Mouse (Mus musculus) limb, embryonic 15.5 days (tissue): ENCODE measurements at regions not wholly inside any gene's neighbourhood (a gene's known extent, or its start where the extent isn't known, plus 50 kb on each side); places are given as distances from the start of the nearest gene placed in this dataset.

Source experiments
- ATAC-seq: fragments of 200-750 bp; cut with Nextera tagmentation; 2 replicates; pipeline ENCODE4 v1.8.0; 2017; ENCODE audit warnings: low read depth, moderate TSS enrichment; ENCODE audit not compliant: insufficient number of reproducible peaks, low FRiP score, low TSS enrichment
- H3K27ac ChIP-seq: fragments of 300-500 bp; sonication (generic); 2 replicates; pipeline ENCODE4 v1.5.1; 2015; ENCODE audit warnings: moderate library complexity, mild to moderate bottlenecking, inconsistent platforms
- H3K27me3 ChIP-seq: fragments of 300-500 bp; sonication (generic); 2 replicates; pipeline ENCODE4 v1.6.1; 2015; ENCODE audit warnings: inconsistent platforms
- H3K36me3 ChIP-seq: fragments of 300-500 bp; sonication (generic); 2 replicates; pipeline ENCODE4 v1.6.1; 2015; ENCODE audit warnings: inconsistent platforms
- H3K4me1 ChIP-seq: fragments of 300-500 bp; sonication (generic); 2 replicates; pipeline ENCODE4 v1.6.1; 2015; ENCODE audit warnings: inconsistent platforms
- H3K4me2 ChIP-seq: fragments of 300-500 bp; sonication (generic); 2 replicates; pipeline ENCODE4 v1.6.1; 2015; ENCODE audit warnings: mild to moderate bottlenecking, inconsistent platforms
- H3K4me3 ChIP-seq: fragments of 300-500 bp; sonication (generic); 2 replicates; pipeline ENCODE4 v1.5.1; 2015; ENCODE audit warnings: mild to moderate bottlenecking, inconsistent platforms
- H3K9ac ChIP-seq: fragments of 300-500 bp; sonication (generic); 2 replicates; pipeline ENCODE4 v1.6.1; 2015; ENCODE audit warnings: inconsistent platforms
- H3K9me3 ChIP-seq: fragments of 300-500 bp; sonication (generic); 2 replicates; pipeline ENCODE4 v1.6.1; 2016; ENCODE audit warnings: inconsistent platforms
- WGBS: fragments of 180-500 bp; shearing (Covaris S2); methylation state at CpG from one replicate; pipeline ENCODE4 v1.1.7; 2015; 5-methylcytosine and 5-hydroxymethylcytosine counted together

GRCm38 (mm10) chr15:63193617-63194491 is 651.1 kb downstream of the Gsdmc2 start:
- Histone ChIP-seq H3K4me3 (no peak overlapping the region), H3K9me3 (no peaks in the 10 kb centered on the region), H3K36me3 (no peaks in the 10 kb centered on the region), H3K4me1 (peaks cover 5% of the 10 kb centered on the region), H3K27ac (no peak overlapping the region), H3K27me3 (no peaks in the 10 kb centered on the region), H3K4me2 (no peak overlapping the region), H3K9ac (no peak overlapping the region)
- 61% methylated on average over 2 of the region's 2 CpGs for WGBS
- no peak for ATAC-seq

- 42% methylated on average over 2 of the region's 2 CpGs for WGBS
Measured at GRCm38 (mm10) chr15:63191731-63192130, 653.2 kb downstream of the Gsdmc2 start.

GRCm38 (mm10) chr15:63190086-63190485 is 654.9 kb downstream of the Gsdmc2 start:
- Histone ChIP-seq H3K9me3 (no peaks in the 10 kb centered on the region), H3K4me1 (peaks cover 5% of the 10 kb centered on the region), H3K36me3 (no peaks in the 10 kb centered on the region), H3K27ac (peak overlapping the region; percentile 47), H3K4me3 (no peak overlapping the region), H3K9ac (no peak overlapping the region), H3K4me2 (no peak overlapping the region), H3K27me3 (no peaks in the 10 kb centered on the region)
- WGBS: 20% methylated on average over 2 of the region's 2 CpGs
- ATAC-seq: no peak

More at GRCm38 (mm10) chr15:63191731-63192130, 653.2 kb downstream of the Gsdmc2 start:
- Histone ChIP-seq H3K9ac (no peak overlapping the region), H3K9me3 (no peaks in the 10 kb centered on the region), H3K4me3 (no peak overlapping the region), H3K27ac (no peak overlapping the region), H3K4me2 (no peak overlapping the region), H3K36me3 (no peaks in the 10 kb centered on the region), H3K27me3 (no peaks in the 10 kb centered on the region), H3K4me1 (peaks cover 5% of the 10 kb centered on the region)
- no peak for ATAC-seq

GRCm38 (mm10) chr15:63171003-63171402 is 674.0 kb downstream of the Gsdmc2 start:
- Histone ChIP-seq H3K36me3 (no peaks in the 10 kb centered on the region), H3K27ac (no peak overlapping the region), H3K27me3 (no peaks in the 10 kb centered on the region), H3K9me3 (no peaks in the 10 kb centered on the region), H3K9ac (no peak overlapping the region), H3K4me2 (no peak overlapping the region), H3K4me1 (no peaks in the 10 kb centered on the region), H3K4me3 (no peak overlapping the region)
- no peak for ATAC-seq

DNA sequence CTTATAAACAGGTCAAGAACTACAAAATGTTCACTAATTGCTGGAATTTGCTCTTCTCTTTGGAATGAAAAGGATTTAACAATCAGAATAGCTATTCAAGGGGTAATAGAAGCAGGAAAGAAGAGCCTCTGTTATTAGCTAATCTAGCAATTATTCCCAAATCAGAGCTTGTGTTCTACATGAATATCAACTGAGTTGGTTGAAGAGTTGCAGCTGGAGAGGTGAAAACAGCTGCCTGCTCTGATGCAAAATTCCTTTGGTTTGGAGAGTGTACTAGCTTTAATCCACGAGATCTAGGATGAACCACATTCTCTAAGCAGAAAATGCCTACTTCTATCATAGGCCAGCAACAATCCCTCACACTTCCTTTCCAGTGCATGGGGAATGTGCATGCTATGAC is 674.8 kb downstream of the Gsdmc2 start:
- no peaks in the 10 kb centered on the region for H3K27me3 ChIP-seq
- 37% methylated on average over 1 of the region's 1 CpGs for WGBS
- H3K36me3 ChIP-seq: no peaks in the 10 kb centered on the region
- no peaks in the 10 kb centered on the region for H3K9me3 ChIP-seq
- no peak overlapping the region for H3K27ac ChIP-seq
- no peaks in the 10 kb centered on the region for H3K4me1 ChIP-seq
- no peak overlapping the region for H3K4me2 ChIP-seq
- ATAC-seq: no peak
- H3K4me3 ChIP-seq: no peak overlapping the region
- no peak overlapping the region for H3K9ac ChIP-seq

DNA sequence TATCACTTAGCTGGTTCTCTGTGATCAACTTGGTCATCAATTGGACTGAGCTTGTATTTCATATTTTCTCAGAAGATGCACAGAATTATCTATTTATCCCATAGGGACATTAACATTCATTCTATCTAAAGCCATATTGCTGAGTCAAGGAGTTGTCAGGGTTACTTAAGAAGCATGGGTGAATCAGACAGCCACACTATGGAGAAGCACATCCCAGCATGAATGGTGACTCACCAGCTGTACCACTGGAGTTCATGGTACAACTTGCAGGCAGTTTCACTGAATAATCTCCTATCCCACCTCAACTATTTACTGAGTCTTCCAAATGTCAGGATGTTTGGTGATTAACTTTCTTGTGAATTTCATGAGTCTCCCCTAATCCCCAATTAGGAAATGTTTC is 678.6 kb downstream of the Gsdmc2 start:
- ATAC-seq: no peak
- Histone ChIP-seq H3K9ac (no peak overlapping the region), H3K4me3 (no peak overlapping the region), H3K27ac (no peak overlapping the region), H3K9me3 (no peaks in the 10 kb centered on the region), H3K36me3 (no peaks in the 10 kb centered on the region), H3K27me3 (no peaks in the 10 kb centered on the region), H3K4me2 (no peak overlapping the region), H3K4me1 (peaks cover 9% of the 10 kb centered on the region; the same call in 1 of the 2 replicates)

DNA sequence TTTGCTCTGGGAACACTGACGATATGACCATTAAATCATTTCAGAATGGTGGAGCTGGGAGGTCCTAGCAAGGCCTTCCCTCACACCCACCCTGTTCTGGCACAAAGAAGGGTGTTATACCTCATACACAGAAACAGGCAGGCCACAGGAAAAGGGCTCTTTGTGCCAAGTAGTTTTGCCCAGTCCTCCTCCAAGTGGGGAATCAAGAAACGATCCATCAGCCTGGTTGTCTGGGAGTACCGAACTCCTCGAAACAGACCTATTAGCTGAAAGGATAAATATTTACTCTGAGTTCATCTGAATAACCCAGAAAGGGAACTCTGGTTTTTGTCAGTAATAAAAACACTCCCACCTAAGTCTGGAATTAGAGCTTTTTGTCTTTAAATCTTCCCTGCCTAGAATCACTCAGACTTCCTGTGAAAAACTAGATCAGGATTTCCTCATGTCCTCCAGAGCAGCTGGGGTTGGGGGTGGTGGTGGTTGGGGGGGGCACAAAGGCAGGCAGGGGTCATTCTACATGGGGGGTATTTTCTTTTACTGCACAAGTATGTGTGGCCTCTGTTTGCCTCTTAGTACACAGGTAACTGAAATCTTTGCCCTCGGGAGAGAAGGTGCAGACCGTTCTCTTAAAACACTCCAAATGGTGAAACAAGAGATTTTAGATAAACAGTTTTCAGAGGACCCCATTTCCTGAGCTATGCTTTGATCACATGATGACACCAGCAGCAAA is 681.3 kb downstream of the Gsdmc2 start:
- no peak overlapping the region for H3K4me3 ChIP-seq
- H3K27ac ChIP-seq: no peak overlapping the region
- no peak overlapping the region for H3K9ac ChIP-seq
- peaks cover 9% of the 10 kb centered on the region; the same call in 1 of the 2 replicates for H3K4me1 ChIP-seq
- H3K36me3 ChIP-seq: no peaks in the 10 kb centered on the region
- no peak for ATAC-seq
- no peak overlapping the region for H3K4me2 ChIP-seq
- 13% methylated on average over 6 of the region's 6 CpGs for WGBS
- H3K27me3 ChIP-seq: no peaks in the 10 kb centered on the region
- H3K9me3 ChIP-seq: no peaks in the 10 kb centered on the region

GRCm38 (mm10) chr15:63162881-63163549 is 682.0 kb downstream of the Gsdmc2 start:
- 55% methylated on average over 4 of the region's 4 CpGs for WGBS
- H3K27me3 ChIP-seq: no peaks in the 10 kb centered on the region
- ATAC-seq: no peak
- peaks cover 9% of the 10 kb centered on the region; the same call in 1 of the 2 replicates for H3K4me1 ChIP-seq
- no peak overlapping the region for H3K9ac ChIP-seq
- no peak overlapping the region for H3K4me2 ChIP-seq
- H3K27ac ChIP-seq: no peak overlapping the region
- H3K4me3 ChIP-seq: no peak overlapping the region
- H3K9me3 ChIP-seq: no peaks in the 10 kb centered on the region
- H3K36me3 ChIP-seq: no peaks in the 10 kb centered on the region

- no peaks in the 10 kb centered on the region for H3K9me3 ChIP-seq
- ATAC-seq: no peak
- H3K4me3 ChIP-seq: no peak overlapping the region
- H3K4me2 ChIP-seq: no peak overlapping the region
- no peaks in the 10 kb centered on the region for H3K4me1 ChIP-seq
- WGBS: 75% methylated on average over 3 of the region's 3 CpGs
- H3K27ac ChIP-seq: no peak overlapping the region
- no peaks in the 10 kb centered on the region for H3K36me3 ChIP-seq
- no peak overlapping the region for H3K9ac ChIP-seq
- no peaks in the 10 kb centered on the region for H3K27me3 ChIP-seq
Measured at GRCm38 (mm10) chr15:63123123-63123688, 721.8 kb downstream of the Gsdmc2 start.

DNA sequence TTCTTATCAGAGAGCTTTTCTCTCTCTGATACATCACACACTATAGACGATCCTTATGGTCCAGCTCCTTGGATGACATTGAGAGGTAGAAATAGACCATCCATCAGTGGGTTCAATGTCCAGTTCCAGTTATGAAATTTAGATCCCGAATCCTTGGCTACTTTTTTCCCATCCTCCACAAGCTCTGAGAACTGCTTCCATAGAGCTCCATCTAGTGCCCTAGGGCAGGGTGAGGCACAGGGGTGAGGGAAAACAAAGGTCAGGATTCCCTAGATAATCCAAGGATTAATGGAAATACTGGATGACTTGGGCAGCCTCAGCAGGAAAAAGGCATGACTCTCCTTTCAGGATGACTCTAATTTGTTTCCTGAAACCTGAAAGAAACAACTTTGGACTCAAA is 732.1 kb downstream of the Gsdmc2 start:
- no peak overlapping the region for H3K9ac ChIP-seq
- no peaks in the 10 kb centered on the region for H3K36me3 ChIP-seq
- no peak overlapping the region for H3K4me2 ChIP-seq
- H3K4me1 ChIP-seq: no peaks in the 10 kb centered on the region
- H3K4me3 ChIP-seq: no peak overlapping the region
- no peaks in the 10 kb centered on the region for H3K9me3 ChIP-seq
- no peak for ATAC-seq
- no peak overlapping the region for H3K27ac ChIP-seq
- 77% methylated on average over 2 of the region's 2 CpGs for WGBS
- H3K27me3 ChIP-seq: no peaks in the 10 kb centered on the region

GRCm38 (mm10) chr15:63100093-63100492 is 744.9 kb downstream of the Gsdmc2 start:
- Histone ChIP-seq H3K9ac (no peak overlapping the region), H3K27me3 (no peaks in the 10 kb centered on the region), H3K9me3 (no peaks in the 10 kb centered on the region), H3K4me3 (no peak overlapping the region), H3K4me1 (no peaks in the 10 kb centered on the region), H3K27ac (no peak overlapping the region), H3K36me3 (no peaks in the 10 kb centered on the region), H3K4me2 (no peak overlapping the region)
- 67% methylated on average over 3 of the region's 3 CpGs for WGBS
- ATAC-seq: no peak

GRCm38 (mm10) chr15:63081972-63082371 is 763.0 kb downstream of the Gsdmc2 start:
- no peaks in the 10 kb centered on the region for H3K9me3 ChIP-seq
- H3K4me2 ChIP-seq: no peak overlapping the region
- ATAC-seq: no peak
- H3K27me3 ChIP-seq: no peaks in the 10 kb centered on the region
- no peak overlapping the region for H3K4me3 ChIP-seq
- no peak overlapping the region for H3K27ac ChIP-seq
- H3K9ac ChIP-seq: no peak overlapping the region
- H3K4me1 ChIP-seq: no peaks in the 10 kb centered on the region
- no peaks in the 10 kb centered on the region for H3K36me3 ChIP-seq
